Mouse (Mus musculus): Measurements from ENCODE around the gene 1700067K01Rik. TPM values are rescaled to one million over a fixed set of nuclear protein-coding genes. Genes with fewer than 3 reads are reported as not detected.

1700067K01Rik gene
- polyA plus RNA-seq (2014; fragmentation: Nextera tagmentation; extraction: Ambion mirVana), result 0.70 and 0.77 TPM in 2 replicates

DNA sequence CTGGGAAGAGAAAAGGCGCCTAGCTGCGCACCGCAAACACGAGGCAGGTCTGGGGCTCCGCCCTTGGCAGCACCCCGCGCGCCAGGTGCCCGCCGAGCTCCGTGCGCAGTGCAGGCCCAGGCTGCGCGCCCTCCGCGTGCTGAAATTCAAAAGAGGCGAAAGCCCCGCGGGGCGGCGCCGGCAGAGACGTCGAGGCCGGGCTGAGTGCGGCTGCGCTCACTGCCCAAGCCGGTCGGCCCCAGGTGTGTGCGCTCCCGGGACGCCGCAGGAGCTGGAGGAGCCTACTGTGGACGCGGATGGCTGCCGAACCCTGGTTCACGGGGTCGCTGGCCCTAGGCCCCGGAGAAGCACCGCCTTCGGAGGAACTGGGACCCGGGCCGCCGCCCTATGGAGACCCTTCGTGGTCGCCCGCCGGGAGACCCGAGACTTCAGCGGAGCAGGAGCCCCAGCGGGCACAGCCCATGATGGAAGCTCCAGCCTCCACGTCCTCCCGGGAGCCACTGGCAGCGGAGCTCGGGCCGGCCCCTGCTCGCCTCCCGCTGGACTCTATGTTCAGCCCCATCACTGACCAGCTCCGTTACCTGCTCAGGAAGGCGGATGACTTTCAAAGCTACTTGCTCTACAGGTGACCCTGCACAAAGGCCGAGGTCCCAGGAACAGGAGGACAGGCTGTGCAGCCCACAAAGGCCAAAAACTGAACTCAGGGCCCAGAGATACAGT, at the start of gene 1700067K01Rik:
TSS of gene 1700067K01Rik (plus strand) at position 222 of the 720 bp plus-strand sequence.
- Histone ChIP-seq H3K4me3 (ENCODE audit: low read depth, low read length) (no peak within 1 kb of the TSS), H3K9ac (ENCODE audit: low read length) (0 out of 2 replicates have a peak within 1 kb of the TSS, but pooled peaks have one; percentile 16), H3K27ac (ENCODE audit: low read depth, low read length) (no peak within 1 kb of the TSS), H3K27me3 (ENCODE audit: control insufficient read depth, insufficient read depth, low read length) (peaks cover 20% of the 10 kb centered on the region), H3K4me1 (ENCODE audit: control insufficient read depth, insufficient read depth, low read length) (peaks cover 18% of the 10 kb centered on the region), H3K9me3 (ENCODE audit: control insufficient read depth, low read length) (no peaks in the 10 kb centered on the region), H3K4me2 (ENCODE audit: low read depth) (0 out of 2 replicates have a peak within 1 kb of the TSS, but pooled peaks have one; percentile 18), H3K36me3 (ENCODE audit: control insufficient read depth, insufficient read depth, low read length) (peaks cover 2% of the 10 kb centered on the region)
- WGBS, result 14% methylated on average over 61 of the region's 61 CpGs
- DNase-seq (ENCODE audit: low spot score) (no peak), ATAC-seq (ENCODE audit: insufficient read depth, low FRiP score, low TSS enrichment) (no peak)

GRCm38 (mm10) chr8:83954749-83955105, 46.6 kb upstream of the 1700067K01Rik start:
- Histone ChIP-seq H3K9me3 (ENCODE audit: control insufficient read depth, low read length) (no peaks in the 10 kb centered on the region), H3K27me3 (ENCODE audit: control insufficient read depth, insufficient read depth, low read length) (no peaks in the 10 kb centered on the region), H3K4me1 (ENCODE audit: control insufficient read depth, insufficient read depth, low read length) (peaks cover 5% of the 10 kb centered on the region; the same call in 1 of the 2 replicates), H3K4me3 (ENCODE audit: low read depth, low read length) (peak overlapping the region; percentile 40), H3K36me3 (ENCODE audit: control insufficient read depth, insufficient read depth, low read length) (no peaks in the 10 kb centered on the region), H3K27ac (ENCODE audit: low read depth, low read length) (no peak overlapping the region), H3K4me2 (ENCODE audit: low read depth) (peak overlapping the region; percentile 52), H3K9ac (ENCODE audit: low read length) (peak overlapping the region; percentile 50)
- ATAC-seq (ENCODE audit: insufficient read depth, low FRiP score, low TSS enrichment) (no peak; the same call in 1 of the 2 replicates), DNase-seq (ENCODE audit: low spot score) (no peak)
- WGBS, result 2% methylated on average over 14 of the region's 14 CpGs

GRCm38 (mm10) chr8:83955106-83955957, 46.0 kb upstream of the 1700067K01Rik start, which contains the start of the genes Gm10644 and Asf1b:
Gene Gm10644 (minus strand): TSS chr8:83955205.
Gene Asf1b (plus strand): TSS chr8:83955507.
- under 1% methylated on average over 75 of the region's 75 CpGs for WGBS
- ATAC-seq (ENCODE audit: insufficient read depth, low FRiP score, low TSS enrichment) (peak; percentile 99), DNase-seq (ENCODE audit: low spot score) (peak; percentile 100)
- H3K4me2 ChIP-seq (ENCODE audit: low read depth), result peak within 1 kb of the TSS; percentile 88
- H3K36me3 ChIP-seq (ENCODE audit: control insufficient read depth, insufficient read depth, low read length), result no peaks in the 10 kb centered on the region
- H3K27me3 ChIP-seq (ENCODE audit: control insufficient read depth, insufficient read depth, low read length), result no peaks in the 10 kb centered on the region
- peaks cover 5% of the 10 kb centered on the region; the same call in 1 of the 2 replicates for H3K4me1 ChIP-seq (ENCODE audit: control insufficient read depth, insufficient read depth, low read length)
- peak within 1 kb of the TSS; percentile 58 for H3K9ac ChIP-seq (ENCODE audit: low read length)
- peak within 1 kb of the TSS; percentile 52 for H3K4me3 ChIP-seq (ENCODE audit: low read depth, low read length)
- H3K9me3 ChIP-seq (ENCODE audit: control insufficient read depth, low read length), result no peaks in the 10 kb centered on the region
- no peak within 1 kb of the TSS for H3K27ac ChIP-seq (ENCODE audit: low read depth, low read length)

DNA sequence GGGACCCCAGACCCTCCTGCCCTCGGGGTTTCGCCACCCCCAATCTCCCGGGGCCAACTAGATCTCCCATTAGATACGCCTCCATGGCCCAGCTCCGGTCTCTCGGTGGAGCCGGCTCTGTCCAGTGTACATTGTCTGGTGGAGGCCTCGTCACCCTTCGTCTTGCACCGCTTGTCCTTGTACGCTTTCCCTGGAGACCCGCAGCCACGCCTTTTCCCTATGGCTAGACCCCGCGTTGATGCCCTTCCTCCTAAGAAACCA, 45.4 kb upstream of the 1700067K01Rik start:
- no peaks in the 10 kb centered on the region for H3K9me3 ChIP-seq (ENCODE audit: control insufficient read depth, low read length)
- no peak overlapping the region for H3K27ac ChIP-seq (ENCODE audit: low read depth, low read length)
- peaks cover 5% of the 10 kb centered on the region; the same call in 1 of the 2 replicates for H3K4me1 ChIP-seq (ENCODE audit: control insufficient read depth, insufficient read depth, low read length)
- peak overlapping the region; percentile 88 for H3K4me2 ChIP-seq (ENCODE audit: low read depth)
- DNase-seq (ENCODE audit: low spot score) (no peak), ATAC-seq (ENCODE audit: insufficient read depth, low FRiP score, low TSS enrichment) (no peak; the same call in 1 of the 2 replicates)
- peak overlapping the region; percentile 52 for H3K4me3 ChIP-seq (ENCODE audit: low read depth, low read length)
- H3K9ac ChIP-seq (ENCODE audit: low read length), result peak overlapping the region; percentile 58
- no peaks in the 10 kb centered on the region for H3K27me3 ChIP-seq (ENCODE audit: control insufficient read depth, insufficient read depth, low read length)
- WGBS, result 1% methylated on average over 15 of the region's 15 CpGs
- H3K36me3 ChIP-seq (ENCODE audit: control insufficient read depth, insufficient read depth, low read length), result no peaks in the 10 kb centered on the region

DNA sequence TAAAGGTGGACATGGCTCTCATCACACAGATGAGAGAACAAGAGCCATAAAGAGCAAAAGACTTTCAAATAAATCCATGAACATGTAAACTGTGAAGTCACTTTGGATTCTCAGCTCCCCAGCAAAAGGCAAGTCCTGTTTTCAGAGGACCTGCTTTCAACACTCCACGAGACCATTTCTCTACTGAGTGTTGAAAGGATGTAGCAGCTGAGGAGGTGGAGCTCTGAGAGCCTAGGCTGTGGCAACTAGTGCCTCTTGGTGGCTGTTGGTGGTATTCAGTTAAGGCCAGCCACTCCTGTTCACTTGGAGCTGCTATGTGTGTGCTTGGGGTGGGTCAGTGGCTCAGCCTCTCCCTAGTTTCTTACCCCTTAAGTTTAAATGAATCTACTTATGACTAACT, 44.5 kb upstream of the 1700067K01Rik start:
- peak overlapping the region; percentile 52 for H3K4me3 ChIP-seq (ENCODE audit: low read depth, low read length)
- peak overlapping the region; percentile 88 for H3K4me2 ChIP-seq (ENCODE audit: low read depth)
- H3K36me3 ChIP-seq (ENCODE audit: control insufficient read depth, insufficient read depth, low read length), result no peaks in the 10 kb centered on the region
- H3K4me1 ChIP-seq (ENCODE audit: control insufficient read depth, insufficient read depth, low read length), result peaks cover 5% of the 10 kb centered on the region; the same call in 1 of the 2 replicates
- no peaks in the 10 kb centered on the region for H3K27me3 ChIP-seq (ENCODE audit: control insufficient read depth, insufficient read depth, low read length)
- no peaks in the 10 kb centered on the region for H3K9me3 ChIP-seq (ENCODE audit: control insufficient read depth, low read length)
- 38% methylated on average over 1 of the region's 1 CpGs for WGBS
- H3K9ac ChIP-seq (ENCODE audit: low read length), result no peak overlapping the region
- H3K27ac ChIP-seq (ENCODE audit: low read depth, low read length), result no peak overlapping the region
- DNase-seq (ENCODE audit: low spot score) (no peak), ATAC-seq (ENCODE audit: insufficient read depth, low FRiP score, low TSS enrichment) (no peak)

GRCm38 (mm10) chr8:83964015-83964765, 37.1 kb upstream of the 1700067K01Rik start:
- H3K27ac ChIP-seq (ENCODE audit: low read depth, low read length), result no peak overlapping the region
- no peaks in the 10 kb centered on the region for H3K27me3 ChIP-seq (ENCODE audit: control insufficient read depth, insufficient read depth, low read length)
- H3K9me3 ChIP-seq (ENCODE audit: control insufficient read depth, low read length), result no peaks in the 10 kb centered on the region
- DNase-seq (ENCODE audit: low spot score), result no peak
- H3K4me1 ChIP-seq (ENCODE audit: control insufficient read depth, insufficient read depth, low read length), result no peaks in the 10 kb centered on the region
- ATAC-seq (ENCODE audit: insufficient read depth, low FRiP score, low TSS enrichment), result no peak
- WGBS, result 88% methylated on average over 5 of the region's 5 CpGs
- no peak overlapping the region for H3K4me2 ChIP-seq (ENCODE audit: low read depth)
- H3K9ac ChIP-seq (ENCODE audit: low read length), result no peak overlapping the region
- H3K4me3 ChIP-seq (ENCODE audit: low read depth, low read length), result no peak overlapping the region
- peaks cover 4% of the 10 kb centered on the region for H3K36me3 ChIP-seq (ENCODE audit: control insufficient read depth, insufficient read depth, low read length)

DNA sequence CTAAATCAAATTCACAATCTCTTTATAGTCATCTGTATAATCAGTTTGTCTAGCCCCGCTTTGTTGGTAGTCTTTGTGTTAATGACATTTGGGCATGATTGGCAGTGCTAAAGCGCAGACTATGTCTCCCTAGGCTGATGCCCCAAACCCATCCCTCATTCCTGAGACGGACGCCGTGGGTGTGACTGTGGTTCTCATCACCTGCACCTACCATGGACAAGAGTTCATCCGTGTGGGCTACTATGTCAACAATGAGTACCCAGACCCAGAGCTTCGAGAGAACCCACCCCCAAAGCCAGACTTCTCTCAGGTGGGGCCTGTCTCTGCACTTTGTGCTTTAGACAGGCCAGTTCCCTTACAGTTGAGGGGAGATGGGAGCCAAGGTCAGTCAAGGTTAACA, 33.6 kb upstream of the 1700067K01Rik start:
- peaks cover 4% of the 10 kb centered on the region for H3K36me3 ChIP-seq (ENCODE audit: control insufficient read depth, insufficient read depth, low read length)
- H3K4me3 ChIP-seq (ENCODE audit: low read depth, low read length), result no peak overlapping the region
- no peak overlapping the region for H3K4me2 ChIP-seq (ENCODE audit: low read depth)
- ATAC-seq (ENCODE audit: insufficient read depth, low FRiP score, low TSS enrichment) (no peak), DNase-seq (ENCODE audit: low spot score) (no peak)
- no peak overlapping the region for H3K9ac ChIP-seq (ENCODE audit: low read length)
- H3K27ac ChIP-seq (ENCODE audit: low read depth, low read length), result no peak overlapping the region
- H3K4me1 ChIP-seq (ENCODE audit: control insufficient read depth, insufficient read depth, low read length), result peaks cover 4% of the 10 kb centered on the region; the same call in 1 of the 2 replicates
- 93% methylated on average over 7 of the region's 7 CpGs for WGBS
- H3K27me3 ChIP-seq (ENCODE audit: control insufficient read depth, insufficient read depth, low read length), result no peaks in the 10 kb centered on the region
- H3K9me3 ChIP-seq (ENCODE audit: control insufficient read depth, low read length), result no peaks in the 10 kb centered on the region

DNA sequence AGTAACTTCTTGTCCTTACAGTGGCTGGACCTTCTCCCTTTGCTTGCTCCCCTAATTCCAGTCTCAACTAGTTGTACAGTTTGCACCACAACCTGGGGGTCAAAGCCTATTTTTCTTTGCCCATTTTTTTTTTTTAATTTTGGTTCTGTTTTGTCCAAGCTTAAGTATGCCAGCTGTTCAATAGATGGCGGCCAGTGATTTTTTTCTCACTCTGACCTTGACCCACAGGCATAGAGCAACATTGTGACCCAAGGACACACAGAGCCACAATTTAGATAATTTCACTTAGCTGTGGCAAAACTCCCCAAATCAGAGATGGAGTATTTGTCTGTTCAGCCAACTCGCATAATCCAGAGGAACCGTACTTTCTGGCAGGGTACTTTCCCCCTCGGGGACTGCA, 30.2 kb upstream of the 1700067K01Rik start:
- H3K27me3 ChIP-seq (ENCODE audit: control insufficient read depth, insufficient read depth, low read length), result no peaks in the 10 kb centered on the region
- H3K36me3 ChIP-seq (ENCODE audit: control insufficient read depth, insufficient read depth, low read length), result peaks cover 2% of the 10 kb centered on the region
- DNase-seq (ENCODE audit: low spot score) (no peak), ATAC-seq (ENCODE audit: insufficient read depth, low FRiP score, low TSS enrichment) (no peak)
- H3K4me2 ChIP-seq (ENCODE audit: low read depth), result no peak overlapping the region
- H3K9me3 ChIP-seq (ENCODE audit: control insufficient read depth, low read length), result no peaks in the 10 kb centered on the region
- no peak overlapping the region for H3K27ac ChIP-seq (ENCODE audit: low read depth, low read length)
- H3K9ac ChIP-seq (ENCODE audit: low read length), result no peak overlapping the region
- peaks cover 11% of the 10 kb centered on the region for H3K4me1 ChIP-seq (ENCODE audit: control insufficient read depth, insufficient read depth, low read length)
- no peak overlapping the region for H3K4me3 ChIP-seq (ENCODE audit: low read depth, low read length)
- 95% methylated on average over 4 of the region's 4 CpGs for WGBS

Data from neural tube, embryonic 11.5 days (tissue).